Mouse (Mus musculus) embryonic facial prominence, embryonic 15.5 days (tissue): ENCODE results near the gene 4833420G17Rik. TPM values are rescaled to one million over a fixed set of nuclear protein-coding genes. Genes with fewer than 3 reads are reported as not detected.

Source experiments
- ATAC-seq: fragments of 200-750 bp; cut with Nextera tagmentation; 2 replicates; pipeline ENCODE4 v1.8.0; 2017; ENCODE audit warnings: low read depth, moderate TSS enrichment; ENCODE audit not compliant: insufficient number of reproducible peaks, low FRiP score, low TSS enrichment
- H3K27ac ChIP-seq: fragments of 300-500 bp; sonication (generic); replicated peaks from 2 replicates; pipeline ENCODE4 v1.5.1; 2015; ENCODE audit warnings: mild to moderate bottlenecking, inconsistent platforms
- H3K27me3 ChIP-seq: fragments of 300-500 bp; sonication (generic); 2 replicates; pipeline ENCODE4 v1.6.1; 2015; ENCODE audit warnings: inconsistent platforms
- H3K36me3 ChIP-seq: fragments of 300-500 bp; sonication (generic); 2 replicates; pipeline ENCODE4 v1.6.1; 2015; ENCODE audit warnings: mild to moderate bottlenecking, inconsistent platforms
- H3K4me1 ChIP-seq: fragments of 300-500 bp; sonication (generic); 2 replicates; pipeline ENCODE4 v1.6.1; 2015; ENCODE audit warnings: inconsistent platforms
- H3K4me2 ChIP-seq: fragments of 300-500 bp; sonication (generic); replicated peaks from 2 replicates; pipeline ENCODE4 v1.6.1; 2015; ENCODE audit warnings: mild to moderate bottlenecking, inconsistent platforms
- H3K4me3 ChIP-seq: fragments of 300-500 bp; sonication (generic); replicated peaks from 2 replicates; pipeline ENCODE4 v1.5.1; 2015; ENCODE audit warnings: mild to moderate bottlenecking, inconsistent platforms
- H3K9ac ChIP-seq: fragments of 300-500 bp; sonication (generic); 2 replicates; pipeline ENCODE4 v1.6.1; 2015; ENCODE audit warnings: inconsistent platforms
- H3K9me3 ChIP-seq: fragments of 300-500 bp; sonication (generic); replicated peaks from 2 replicates; pipeline ENCODE4 v1.6.1; 2016; ENCODE audit warnings: inconsistent platforms
- WGBS: fragments of 180-500 bp; shearing (Covaris S2); methylation state at CpG from one replicate; pipeline ENCODE4 v1.1.7; 2015; 5-methylcytosine and 5-hydroxymethylcytosine counted together
- polyA plus RNA-seq: library from polyadenylated mRNA; unstranded; fragments of >200 nt; fragmentation: Nextera tagmentation; extraction: Ambion mirVana; gene quantifications from 2 replicates; pipeline ENCODE4 v1.2.1, GENCODE M21; 2015

Gene 4833420G17Rik
- polyA plus RNA-seq, result 64.1 and 70.5 TPM in 2 replicates

GRCm38 (mm10) chr13:119462596-119463560 is at the start of gene 4833420G17Rik:
TSS of gene 4833420G17Rik (plus strand) at chr13:119462768.
- peaks cover 31% of the 10 kb centered on the region for H3K36me3 ChIP-seq
- ATAC-seq, result peak; percentile 92
- H3K4me2 ChIP-seq, result peak within 1 kb of the TSS; percentile 65
- no peaks in the 10 kb centered on the region for H3K9me3 ChIP-seq
- peak within 1 kb of the TSS; percentile 68 for H3K9ac ChIP-seq
- WGBS, result 9% methylated on average over 57 of the region's 57 CpGs
- peak within 1 kb of the TSS; percentile 86 for H3K27ac ChIP-seq
- peaks cover 10% of the 10 kb centered on the region for H3K4me1 ChIP-seq
- H3K27me3 ChIP-seq, result no peaks in the 10 kb centered on the region
- H3K4me3 ChIP-seq, result peak within 1 kb of the TSS; percentile 74

- no peak overlapping the region for H3K4me3 ChIP-seq
- ATAC-seq, result no peak
- WGBS, result 20% methylated on average over 2 of the region's 2 CpGs
- no peaks in the 10 kb centered on the region for H3K27me3 ChIP-seq
- H3K9me3 ChIP-seq, result no peaks in the 10 kb centered on the region
- no peak overlapping the region for H3K4me2 ChIP-seq
- no peak overlapping the region for H3K9ac ChIP-seq
- peaks cover 3% of the 10 kb centered on the region for H3K4me1 ChIP-seq
- no peak overlapping the region for H3K27ac ChIP-seq
- no peaks in the 10 kb centered on the region for H3K36me3 ChIP-seq
Measured at GRCm38 (mm10) chr13:119413026-119413425, 49.5 kb upstream of the 4833420G17Rik start.

GRCm38 (mm10) chr13:119418479-119418878 is 44.1 kb upstream of the 4833420G17Rik start:
- H3K9ac ChIP-seq, result no peak overlapping the region
- WGBS, result 87% methylated on average over 3 of the region's 3 CpGs
- no peak overlapping the region for H3K4me3 ChIP-seq
- no peaks in the 10 kb centered on the region for H3K36me3 ChIP-seq
- H3K9me3 ChIP-seq, result no peaks in the 10 kb centered on the region
- no peak for ATAC-seq
- no peak overlapping the region for H3K27ac ChIP-seq
- no peak overlapping the region for H3K4me2 ChIP-seq
- no peaks in the 10 kb centered on the region for H3K27me3 ChIP-seq
- no peaks in the 10 kb centered on the region for H3K4me1 ChIP-seq

GRCm38 (mm10) chr13:119430164-119430563 is 32.4 kb upstream of the 4833420G17Rik start:
- ATAC-seq, result no peak
- peak overlapping the region; percentile 99; the same call in 1 of the 2 replicates for H3K9ac ChIP-seq
- H3K36me3 ChIP-seq, result no peaks in the 10 kb centered on the region
- peak overlapping the region; percentile 96 for H3K4me3 ChIP-seq
- H3K4me2 ChIP-seq, result peak overlapping the region; percentile 82
- peak overlapping the region; percentile 98 for H3K27ac ChIP-seq
- no peaks in the 10 kb centered on the region for H3K9me3 ChIP-seq
- H3K27me3 ChIP-seq, result no peaks in the 10 kb centered on the region
- H3K4me1 ChIP-seq, result peaks cover 14% of the 10 kb centered on the region; the same call in 1 of the 2 replicates
- WGBS, result 6% methylated on average over 8 of the region's 8 CpGs

GRCm38 (mm10) chr13:119432041-119432440 is 30.5 kb upstream of the 4833420G17Rik start:
- no peak overlapping the region for H3K4me2 ChIP-seq

GRCm38 (mm10) chr13:119434359-119434758 is 28.2 kb upstream of the 4833420G17Rik start:
- Histone ChIP-seq H3K4me3 (no peak overlapping the region), H3K9ac (no peak overlapping the region), H3K9me3 (no peaks in the 10 kb centered on the region), H3K4me1 (peaks cover 14% of the 10 kb centered on the region; the same call in 1 of the 2 replicates), H3K27ac (no peak overlapping the region), H3K27me3 (no peaks in the 10 kb centered on the region), H3K36me3 (peaks cover 10% of the 10 kb centered on the region), H3K4me2 (no peak overlapping the region)
- WGBS, result 88% methylated on average over 7 of the region's 7 CpGs
- no peak for ATAC-seq

More at GRCm38 (mm10) chr13:119432041-119432440, 30.5 kb upstream of the 4833420G17Rik start:
- no peaks in the 10 kb centered on the region for H3K9me3 ChIP-seq
- no peaks in the 10 kb centered on the region for H3K36me3 ChIP-seq
- no peak overlapping the region for H3K9ac ChIP-seq
- H3K27ac ChIP-seq, result no peak overlapping the region
- H3K4me1 ChIP-seq, result peaks cover 14% of the 10 kb centered on the region; the same call in 1 of the 2 replicates
- no peak overlapping the region for H3K4me3 ChIP-seq
- 65% methylated on average over 1 of the region's 1 CpGs for WGBS
- ATAC-seq, result no peak
- H3K27me3 ChIP-seq, result no peaks in the 10 kb centered on the region

- no peak overlapping the region for H3K4me2 ChIP-seq
- 79% methylated on average over 1 of the region's 1 CpGs for WGBS
- no peaks in the 10 kb centered on the region for H3K9me3 ChIP-seq
- no peak for ATAC-seq
- H3K4me3 ChIP-seq, result no peak overlapping the region
- H3K27ac ChIP-seq, result no peak overlapping the region
- H3K36me3 ChIP-seq, result peaks cover 55% of the 10 kb centered on the region
- H3K9ac ChIP-seq, result no peak overlapping the region
- no peaks in the 10 kb centered on the region for H3K27me3 ChIP-seq
- H3K4me1 ChIP-seq, result no peaks in the 10 kb centered on the region
Measured at GRCm38 (mm10) chr13:119442244-119442643, 20.3 kb upstream of the 4833420G17Rik start.

GRCm38 (mm10) chr13:119453563-119453962 is 9.0 kb upstream of the 4833420G17Rik start:
- Histone ChIP-seq H3K9me3 (no peaks in the 10 kb centered on the region), H3K4me3 (no peak overlapping the region), H3K27me3 (no peaks in the 10 kb centered on the region), H3K9ac (no peak overlapping the region), H3K27ac (no peak overlapping the region), H3K36me3 (peaks cover 46% of the 10 kb centered on the region), H3K4me2 (no peak overlapping the region), H3K4me1 (no peaks in the 10 kb centered on the region)
- ATAC-seq, result no peak
- WGBS, result 90% methylated on average over 4 of the region's 4 CpGs

GRCm38 (mm10) chr13:119455082-119455481 is 7.5 kb upstream of the 4833420G17Rik start:
- Histone ChIP-seq H3K4me2 (no peak overlapping the region), H3K27me3 (no peaks in the 10 kb centered on the region), H3K27ac (no peak overlapping the region), H3K36me3 (peaks cover 51% of the 10 kb centered on the region), H3K9me3 (no peaks in the 10 kb centered on the region), H3K4me3 (no peak overlapping the region), H3K4me1 (no peaks in the 10 kb centered on the region), H3K9ac (no peak overlapping the region)
- no peak for ATAC-seq

GRCm38 (mm10) chr13:119456342-119456741 is 6.2 kb upstream of the 4833420G17Rik start:
- peaks cover 39% of the 10 kb centered on the region for H3K36me3 ChIP-seq

GRCm38 (mm10) chr13:119461900-119462595 is 520 bp upstream of the 4833420G17Rik start:
- Histone ChIP-seq H3K27me3 (no peaks in the 10 kb centered on the region), H3K9ac (peak overlapping the region; percentile 68), H3K4me3 (peak overlapping the region; percentile 74), H3K27ac (peak overlapping the region; percentile 86), H3K9me3 (no peaks in the 10 kb centered on the region), H3K4me2 (peak overlapping the region; percentile 65), H3K36me3 (peaks cover 25% of the 10 kb centered on the region), H3K4me1 (peaks cover 10% of the 10 kb centered on the region)
- 11% methylated on average over 10 of the region's 10 CpGs for WGBS
- peak; percentile 65 for ATAC-seq

More at GRCm38 (mm10) chr13:119456342-119456741, 6.2 kb upstream of the 4833420G17Rik start:
- Histone ChIP-seq H3K27me3 (no peaks in the 10 kb centered on the region), H3K4me2 (no peak overlapping the region), H3K9me3 (no peaks in the 10 kb centered on the region), H3K4me1 (no peaks in the 10 kb centered on the region), H3K27ac (no peak overlapping the region), H3K9ac (no peak overlapping the region), H3K4me3 (no peak overlapping the region)
- no peak for ATAC-seq
- 91% methylated on average over 7 of the region's 7 CpGs for WGBS
